Mouse (Mus musculus) heart, postnatal 0 days (tissue): ENCODE results near the gene Ripk4.

ENCODE experiments used
- CTCF ChIP-seq: IDR thresholded peaks from 2 replicates; pipeline ENCODE4 v1.5.1; 2016; ENCODE audit warnings: antibody characterized with exemption, control low read depth, low read depth
- EP300 ChIP-seq: IDR thresholded peaks from 2 replicates; pipeline ENCODE4 v1.6.1; 2016; ENCODE audit warnings: antibody characterized with exemption, low read depth

DNA sequence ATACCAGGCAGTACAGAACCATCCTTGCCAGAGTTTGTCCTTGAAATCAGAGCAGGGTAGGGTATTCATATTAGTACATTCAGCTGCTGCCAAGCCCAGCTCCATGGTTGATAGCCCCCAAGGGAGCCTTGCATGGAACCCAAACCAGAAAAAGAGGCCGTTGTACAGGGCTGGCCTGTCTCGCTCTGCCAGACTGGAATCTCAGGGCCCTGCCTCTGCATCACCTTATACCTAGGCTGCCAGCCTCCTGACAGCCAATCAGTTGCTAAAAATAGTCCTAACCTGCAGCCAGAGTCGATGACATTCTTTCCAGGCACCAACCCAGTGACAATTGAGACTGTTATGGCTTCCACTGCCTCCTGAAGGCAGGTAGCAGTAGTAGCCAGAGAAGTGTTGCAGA lies 37.2 kb downstream of the Ripk4 start:
- TF ChIP-seq CTCF, result no peak
- no peak for TF ChIP-seq EP300
